Mouse (Mus musculus) bone marrow, adult 2 months (tissue): Measurements from ENCODE around the gene Vmac. TPM values are rescaled to one million over a fixed set of nuclear protein-coding genes. Genes with fewer than 3 reads are reported as not detected.

Experiments used
- H3K27ac ChIP-seq: fragments of 200-500 bp; 2 replicates; pipeline ENCODE4 v1.5.1; 2012; ENCODE audit warnings: low read depth, mild to moderate bottlenecking, control low read depth, inconsistent platforms, low read length; ENCODE audit not compliant: control insufficient read depth, poor library complexity, insufficient read depth
- H3K4me1 ChIP-seq: fragments of 200-500 bp; 2 replicates; pipeline ENCODE4 v1.6.1; 2011; ENCODE audit warnings: low read length; ENCODE audit not compliant: control insufficient read depth, insufficient read depth
- H3K4me3 ChIP-seq: fragments of 200-500 bp; replicated peaks from 2 replicates; pipeline ENCODE3; 2011; ENCODE audit warnings: mild to moderate bottlenecking, low read depth, low read length, control low read depth; ENCODE audit not compliant: control insufficient read depth
- CTCF ChIP-seq: fragments of 200-500 bp; IDR thresholded peaks from 2 replicates; pipeline ENCODE4 v1.5.1; 2011; ENCODE audit warnings: low read length, control low read depth; ENCODE audit not compliant: control insufficient read depth, insufficient read depth
- POLR2A ChIP-seq: fragments of 200-500 bp; IDR thresholded peaks from 2 replicates; pipeline ENCODE4 v1.6.1; 2011; ENCODE audit warnings: low read depth, mild to moderate bottlenecking, control low read depth, low read length, borderline replicate concordance; ENCODE audit not compliant: control insufficient read depth
- WGBS: fragments of 180-500 bp; shearing (Covaris S2); methylation state at CpG from one replicate; pipeline ENCODE4 v1.1.7; 2018; 5-methylcytosine and 5-hydroxymethylcytosine counted together
- polyA plus RNA-seq: library from polyadenylated mRNA; stranded (reverse); fragments of >200 nt; gene quantifications from 2 replicates; pipeline ENCODE4 v1.2.4, GENCODE M21; 2011; ENCODE audit warnings: low replicate concordance; ENCODE audit not compliant: missing spikeins, insufficient read depth, insufficient read length

Vmac gene
- polyA plus RNA-seq, 1 experiment = 3.1 TPM

GRCm38 (mm10) chr17:56715360-56715759, 2.5 kb downstream of the Vmac start:
- TF ChIP-seq CTCF (no peak), POLR2A (no peak)
- 82% methylated on average over 11 of the region's 11 CpGs for WGBS

GRCm38 (mm10) chr17:56709708-56710107, 8.1 kb downstream of the Vmac start:
- Histone ChIP-seq H3K4me1 (no peaks in the 10 kb centered on the region), H3K27ac (no peak overlapping the region), H3K4me3 (no peak overlapping the region)
- TF ChIP-seq POLR2A (no peak), CTCF (no peak)
- WGBS = 90% methylated on average over 3 of the region's 3 CpGs

More at GRCm38 (mm10) chr17:56715360-56715759, 2.5 kb downstream of the Vmac start:
- no peak overlapping the region for H3K4me3 ChIP-seq
- H3K4me1 ChIP-seq = peaks cover 3% of the 10 kb centered on the region; the same call in 1 of the 2 replicates
- H3K27ac ChIP-seq = no peak overlapping the region

- no peaks in the 10 kb centered on the region for H3K4me1 ChIP-seq
- 83% methylated on average over 4 of the region's 4 CpGs for whole genome bisulfite sequencing
- TF ChIP-seq POLR2A (no peak), CTCF (no peak)
- H3K27ac ChIP-seq = no peak overlapping the region
- no peak overlapping the region for H3K4me3 ChIP-seq
Measured at GRCm38 (mm10) chr17:56708692-56709091, 9.1 kb downstream of the Vmac start.

- 77% methylated on average over 1 of the region's 1 CpGs for WGBS
- TF ChIP-seq POLR2A (no peak), CTCF (no peak)
- Histone ChIP-seq H3K4me1 (no peaks in the 10 kb centered on the region), H3K4me3 (no peak overlapping the region), H3K27ac (no peak overlapping the region)
Measured at GRCm38 (mm10) chr17:56706515-56706914, 11.3 kb downstream of the Vmac start.

- Histone ChIP-seq H3K4me1 (no peaks in the 10 kb centered on the region), H3K27ac (no peak overlapping the region), H3K4me3 (no peak overlapping the region)
- WGBS = 88% methylated on average over 4 of the region's 4 CpGs
- TF ChIP-seq POLR2A = no peak
- TF ChIP-seq CTCF = no peak
Measured at GRCm38 (mm10) chr17:56703038-56703437, 14.8 kb downstream of the Vmac start.

GRCm38 (mm10) chr17:56700451-56700850, 17.4 kb downstream of the Vmac start:
- 89% methylated on average over 2 of the region's 2 CpGs for WGBS
- Histone ChIP-seq H3K27ac (no peak overlapping the region), H3K4me3 (no peak overlapping the region), H3K4me1 (no peaks in the 10 kb centered on the region)
- TF ChIP-seq POLR2A (no peak), CTCF (no peak)

GRCm38 (mm10) chr17:56693851-56694310, 23.9 kb downstream of the Vmac start:
- H3K27ac ChIP-seq = no peak overlapping the region
- H3K4me3 ChIP-seq = no peak overlapping the region
- no peak for TF ChIP-seq CTCF
- TF ChIP-seq POLR2A = no peak
- H3K4me1 ChIP-seq = no peaks in the 10 kb centered on the region
- 28% methylated on average over 6 of the region's 6 CpGs for WGBS

- Histone ChIP-seq H3K27ac (no peak overlapping the region), H3K4me3 (no peak overlapping the region), H3K4me1 (no peaks in the 10 kb centered on the region)
- TF ChIP-seq POLR2A = no peak
- TF ChIP-seq CTCF = no peak
- 59% methylated on average over 1 of the region's 1 CpGs for whole genome bisulfite sequencing
Measured at GRCm38 (mm10) chr17:56693395-56693794, 24.4 kb downstream of the Vmac start.

- H3K27ac ChIP-seq = no peak overlapping the region
- no peaks in the 10 kb centered on the region; the same call in 1 of the 2 replicates for H3K4me1 ChIP-seq
- 72% methylated on average over 2 of the region's 2 CpGs for WGBS
- H3K4me3 ChIP-seq = no peak overlapping the region
- no peak for TF ChIP-seq POLR2A
- TF ChIP-seq CTCF = no peak
Measured at GRCm38 (mm10) chr17:56688689-56689088, 29.1 kb downstream of the Vmac start.
